Mouse (Mus musculus): Measurements from ENCODE around the gene Nav2.

Nav2 gene

DNA sequence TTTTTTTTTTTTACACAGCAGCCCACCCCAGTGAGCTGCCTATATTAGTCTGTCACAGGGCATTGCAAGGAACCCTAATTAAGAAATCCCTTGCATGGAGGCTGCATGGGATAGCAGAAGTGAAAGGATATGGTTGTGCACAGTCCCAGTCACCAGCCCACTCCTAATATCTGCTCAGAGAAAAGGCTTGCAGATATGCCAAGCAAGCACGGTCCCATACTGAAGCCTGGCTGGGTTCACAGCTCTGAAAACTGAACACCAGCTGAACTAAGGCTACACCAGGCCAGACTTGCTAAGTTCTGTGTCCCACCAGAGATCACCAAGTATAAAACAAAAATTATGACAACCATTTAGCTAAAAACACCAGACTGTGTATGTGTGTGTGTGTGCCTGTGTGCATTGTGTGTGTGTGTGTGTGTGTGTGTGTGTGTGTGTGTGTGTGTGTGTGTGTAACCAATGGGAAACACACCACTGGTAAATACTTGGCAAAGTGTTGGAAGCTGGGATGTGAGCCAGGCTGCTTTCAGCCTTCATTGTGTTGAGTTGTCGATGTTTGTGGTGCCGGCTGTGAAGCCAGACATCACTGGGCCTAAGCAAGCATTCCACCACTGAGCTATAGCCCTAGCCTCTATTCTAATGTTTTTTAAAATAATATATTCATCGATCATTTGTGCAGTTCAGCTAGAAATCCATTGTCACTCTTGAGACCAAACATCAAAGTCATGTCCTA lies 156.4 kb downstream of the Nav2 start:
- DNase-seq, result peak; percentile 30

DNA sequence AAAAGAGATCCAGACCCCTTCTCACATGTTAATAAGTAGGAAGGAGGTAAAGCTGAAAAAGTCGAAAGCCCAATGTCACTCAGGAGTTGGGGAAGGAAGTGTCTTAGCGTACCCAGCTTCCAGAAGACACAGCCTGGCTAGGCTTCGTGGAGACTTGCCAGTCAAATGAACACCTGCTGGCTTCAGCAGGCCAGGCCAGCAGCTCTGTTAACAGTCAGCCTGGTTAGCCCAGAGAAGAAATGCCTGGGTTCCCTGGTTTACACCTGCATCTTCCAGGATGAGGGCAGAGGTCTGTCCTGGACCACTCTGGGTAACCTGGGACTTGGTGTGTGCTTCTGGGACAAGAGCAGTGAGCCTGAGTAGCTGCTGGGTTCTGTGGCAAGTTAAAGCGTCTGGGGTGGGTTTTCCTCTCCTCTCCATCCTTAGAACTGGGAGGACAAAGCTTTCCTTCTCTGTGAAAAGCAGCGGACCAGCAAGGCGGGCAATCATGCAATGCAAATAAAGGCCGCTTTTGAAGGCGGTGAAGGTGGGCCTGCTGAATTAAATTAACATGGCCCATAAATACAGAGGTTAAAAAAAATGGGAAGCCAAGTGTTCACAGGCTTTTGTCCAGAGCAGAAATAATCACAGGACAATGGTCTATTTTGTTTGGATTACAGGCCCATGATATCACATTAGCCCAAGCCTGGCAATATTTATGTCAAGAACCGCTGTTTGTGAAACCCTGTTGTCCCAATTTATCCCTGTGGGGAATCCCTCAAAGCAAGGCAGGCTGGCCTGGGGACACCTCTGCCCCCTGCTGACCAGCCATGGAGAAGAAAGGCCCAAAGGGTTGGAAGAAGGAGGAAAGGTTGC lies 157.3 kb downstream of the Nav2 start:
- DNase-seq, result peak; percentile 56

DNA sequence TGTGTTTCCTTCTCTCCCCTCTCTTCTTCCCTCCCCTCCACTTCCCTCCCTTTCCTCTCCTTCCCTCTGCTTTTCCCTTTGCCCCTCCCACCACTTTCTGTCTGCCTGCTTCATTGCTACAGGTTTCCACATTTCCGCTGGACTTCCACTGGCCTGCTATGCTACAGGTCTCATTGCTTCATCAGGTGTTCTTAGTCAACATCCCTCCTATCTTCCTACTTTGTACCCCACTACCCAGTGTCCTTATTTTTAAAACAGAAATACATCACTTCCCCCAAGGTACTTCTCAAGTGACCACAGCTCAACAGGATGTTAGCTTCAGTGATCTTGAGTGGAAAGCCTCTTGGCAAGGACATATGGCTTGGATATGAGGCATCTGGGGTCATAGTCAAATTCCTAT lies 158.3 kb downstream of the Nav2 start:
- DNase-seq, result no peak

DNA sequence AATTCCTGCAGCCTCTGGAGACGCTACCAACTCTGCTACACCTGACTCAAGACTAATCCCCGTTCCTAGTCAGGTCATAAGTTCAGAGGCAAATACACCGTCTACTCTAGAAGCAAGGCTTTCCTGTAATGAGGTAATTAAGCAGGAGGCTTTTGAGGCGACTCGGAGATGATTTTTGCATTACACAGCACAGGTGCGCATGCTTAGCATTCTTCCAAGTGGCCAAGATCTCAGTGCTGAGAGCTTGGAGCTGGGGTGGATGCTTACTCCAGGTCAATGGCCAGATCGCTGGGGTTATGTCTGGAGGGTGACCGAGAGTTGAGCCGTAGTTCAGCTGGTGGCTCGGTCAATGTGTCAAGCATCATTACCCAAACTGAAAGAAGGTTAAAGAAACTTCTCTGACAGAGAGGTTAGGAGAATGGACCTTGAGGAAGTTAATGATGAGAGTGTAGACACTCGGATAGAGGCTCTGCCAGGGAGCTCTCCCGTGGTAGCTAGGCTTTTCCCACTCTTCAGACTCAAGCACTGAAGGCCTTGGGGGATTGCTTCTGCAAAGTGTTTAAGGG lies 161.0 kb downstream of the Nav2 start:
- DNase-seq, result no peak

DNA sequence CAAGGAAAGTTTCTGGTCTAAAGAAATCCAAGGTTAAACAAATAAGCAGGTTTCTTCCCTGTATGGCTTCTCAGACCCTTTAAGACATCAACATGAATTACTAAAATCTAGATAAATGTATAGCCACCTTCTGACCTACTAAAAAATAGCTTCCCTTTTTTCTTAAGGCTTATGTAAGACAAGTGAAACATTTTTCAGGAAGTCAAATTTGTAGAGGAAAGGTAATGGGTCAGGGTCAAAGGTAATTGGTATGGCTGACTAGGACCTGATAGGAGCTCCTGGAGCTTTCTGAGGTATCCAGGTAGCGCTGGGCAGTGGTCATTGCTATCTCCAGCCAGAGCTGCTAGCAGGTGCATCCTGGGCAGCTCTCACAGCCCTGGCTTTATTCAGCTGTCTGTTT lies 162.1 kb downstream of the Nav2 start:
- no peak for DNase-seq

DNA sequence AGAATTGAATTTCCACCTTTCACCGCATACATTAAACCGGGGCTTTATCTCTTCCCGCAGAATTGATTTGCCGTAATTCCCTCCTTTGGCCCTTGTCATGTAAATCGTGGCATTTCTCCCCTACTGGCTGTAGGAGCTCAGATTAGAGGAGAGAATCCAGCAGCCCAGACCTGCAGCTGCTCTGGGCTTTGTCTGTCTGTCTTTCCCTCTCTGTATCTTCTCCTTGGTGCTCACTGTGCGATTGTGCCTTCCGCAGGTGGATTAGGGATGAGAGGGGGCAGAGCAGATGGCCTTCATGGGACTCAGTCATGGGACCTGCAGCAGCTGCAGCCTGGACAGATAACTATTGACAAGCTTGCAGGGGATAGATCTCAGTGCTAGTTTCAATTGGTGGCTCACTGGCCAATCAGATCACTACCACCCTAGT lies 162.6 kb downstream of the Nav2 start:
- no peak for DNase-seq

DNA sequence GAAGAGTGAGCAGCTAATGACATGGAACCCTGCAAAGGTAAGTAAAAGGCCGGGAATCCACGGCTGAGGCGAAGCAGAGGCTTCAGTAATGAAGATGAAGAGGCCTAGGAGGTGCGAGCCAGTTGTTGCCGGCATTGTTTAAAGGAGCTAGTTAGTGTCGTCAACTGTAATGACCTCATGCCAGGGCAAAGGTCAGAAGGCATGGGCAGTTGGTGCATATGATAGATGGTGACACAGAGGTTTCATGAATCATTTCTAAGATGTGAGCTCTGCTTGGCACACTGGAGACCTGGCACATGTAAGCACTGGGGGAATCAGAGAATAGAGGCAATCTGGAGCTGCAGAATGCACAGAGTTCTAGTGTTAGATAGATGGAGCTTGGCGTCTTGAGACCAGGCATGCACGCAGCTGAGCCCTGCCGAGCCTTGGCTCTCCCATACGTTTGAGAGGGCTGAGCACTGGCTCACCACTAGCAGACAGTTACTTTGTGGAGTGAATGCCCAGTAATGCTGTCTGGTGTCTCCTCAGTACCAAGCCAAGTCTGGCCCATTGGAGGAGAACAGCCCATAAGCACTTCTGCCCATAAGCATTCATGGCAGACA lies 166.9 kb downstream of the Nav2 start:
- DNase-seq, result no peak

DNA sequence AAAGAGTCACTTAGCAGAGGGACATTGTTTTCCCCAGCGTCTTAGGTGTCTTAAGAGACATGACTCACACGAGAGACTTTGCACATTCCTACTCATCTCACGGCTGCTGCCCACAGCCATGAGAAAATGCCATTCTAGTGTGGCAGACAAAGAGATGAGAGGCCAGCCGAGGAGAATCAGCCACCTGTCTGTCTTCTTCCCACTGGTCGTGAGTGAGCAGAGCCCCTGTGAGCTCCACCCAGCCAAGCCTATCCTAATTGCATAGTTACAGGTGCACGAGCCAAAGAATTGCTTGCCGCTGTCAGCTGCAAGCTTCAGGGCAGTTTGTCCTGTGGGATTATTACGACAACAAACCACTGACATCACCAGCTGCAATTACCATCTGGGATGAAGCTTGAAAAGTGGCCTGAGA lies 167.8 kb downstream of the Nav2 start:
- DNase-seq, result no peak

DNA sequence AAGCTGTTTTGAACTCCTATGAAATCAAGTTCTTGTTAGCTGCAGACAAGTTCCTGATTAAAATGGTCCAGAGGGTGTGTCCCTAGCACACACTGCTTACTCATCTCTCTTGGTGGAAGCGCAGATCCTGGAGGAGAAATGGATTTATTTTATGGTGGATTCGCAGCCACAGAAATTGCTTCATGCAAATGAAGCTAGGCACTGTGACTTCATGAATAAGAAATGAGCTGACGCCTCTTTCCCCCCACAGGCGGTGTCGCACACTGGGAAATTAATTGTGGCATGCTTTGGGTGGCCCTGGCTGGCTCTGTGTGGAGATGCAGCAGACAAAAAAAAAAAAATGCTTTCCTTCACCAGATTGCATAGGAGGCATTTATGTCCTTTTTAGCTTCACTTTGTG lies 170.4 kb downstream of the Nav2 start:
- DNase-seq, result no peak

DNA sequence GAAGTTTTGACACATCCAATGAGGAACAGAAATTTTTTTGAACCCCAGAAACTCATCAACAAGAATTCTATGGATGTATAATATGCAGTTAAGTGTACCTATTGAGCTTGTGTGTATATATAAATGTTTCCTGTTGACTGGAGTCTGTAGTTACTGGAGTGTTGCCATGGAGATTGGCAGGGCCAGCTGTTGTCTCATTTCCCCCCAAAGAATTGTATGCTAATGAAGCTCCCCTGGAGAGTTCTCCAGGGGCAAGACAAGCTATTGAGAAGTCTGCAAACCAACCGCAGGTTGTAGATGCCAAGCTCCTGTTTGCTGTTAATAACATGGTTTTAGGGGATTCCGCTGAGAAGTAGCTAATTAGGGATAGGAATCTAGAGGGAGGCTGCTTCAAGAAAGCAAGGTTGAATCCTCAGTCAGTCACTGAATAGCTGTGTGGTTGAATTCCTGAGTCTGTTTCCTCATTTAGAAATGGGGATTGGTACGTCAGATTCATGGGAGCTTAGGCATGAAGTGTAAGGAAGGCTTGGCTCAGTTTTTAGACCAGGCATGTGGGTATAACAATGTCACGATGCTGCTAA lies 174.2 kb downstream of the Nav2 start:
- no peak for DNase-seq

DNA sequence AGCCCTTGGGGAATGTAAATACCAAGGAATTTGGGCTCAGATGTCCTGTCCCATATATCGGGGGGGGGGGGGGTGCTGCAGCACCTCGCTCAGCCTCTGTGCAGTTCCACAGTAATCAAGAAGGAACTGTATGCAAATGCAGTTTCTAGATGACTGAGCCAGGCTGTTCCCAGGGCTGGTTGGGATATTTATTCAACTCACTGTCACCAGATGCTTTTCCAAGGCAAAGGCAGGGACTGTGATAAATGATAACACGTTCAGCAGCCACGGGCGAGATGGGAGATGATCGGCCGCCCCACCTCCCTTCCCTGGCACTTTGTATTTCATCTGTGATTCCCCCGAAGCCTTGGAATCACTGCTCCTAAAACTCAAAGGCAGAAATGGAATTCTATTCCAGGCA lies 176.3 kb downstream of the Nav2 start:
- no peak for DNase-seq

DNA sequence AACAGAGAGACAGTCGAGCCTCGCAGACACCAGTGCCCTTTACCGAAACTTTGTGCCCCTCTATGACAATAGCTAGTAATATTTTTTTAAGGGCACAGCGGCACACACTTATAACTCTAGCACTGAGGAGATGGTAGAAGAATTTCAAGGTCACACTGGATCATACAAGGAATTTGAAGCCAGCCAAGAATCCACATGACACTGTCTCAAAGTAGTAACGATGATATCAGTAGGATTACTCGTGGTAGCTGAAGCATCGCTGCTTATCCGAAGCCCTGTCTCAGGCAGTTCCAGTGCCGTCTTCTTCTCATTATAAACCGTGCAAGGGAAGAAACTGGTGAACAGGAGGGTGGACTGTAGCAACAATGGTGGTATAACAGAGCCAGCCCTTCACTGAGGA lies 177.2 kb downstream of the Nav2 start:
- no peak for DNase-seq

DNA sequence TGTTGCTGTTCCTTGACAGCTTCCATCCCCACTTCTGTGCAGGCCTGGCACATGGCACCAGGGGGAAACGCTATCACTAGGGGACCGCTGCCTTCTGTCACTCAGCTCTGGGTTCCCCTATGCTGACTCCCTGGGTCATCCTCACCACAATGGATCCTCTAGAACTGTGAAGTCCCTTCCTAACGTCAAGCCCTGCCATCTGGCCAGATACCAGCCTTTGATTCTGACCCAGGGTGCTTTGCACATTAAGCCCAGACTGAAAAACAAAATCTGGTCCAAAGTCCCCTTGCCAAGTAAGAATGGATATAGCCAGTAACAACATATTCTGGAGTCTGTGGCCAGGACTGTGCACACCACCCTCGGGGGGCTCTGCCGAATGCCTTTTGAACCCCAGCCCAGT lies 178.6 kb downstream of the Nav2 start:
- DNase-seq, result no peak

DNA sequence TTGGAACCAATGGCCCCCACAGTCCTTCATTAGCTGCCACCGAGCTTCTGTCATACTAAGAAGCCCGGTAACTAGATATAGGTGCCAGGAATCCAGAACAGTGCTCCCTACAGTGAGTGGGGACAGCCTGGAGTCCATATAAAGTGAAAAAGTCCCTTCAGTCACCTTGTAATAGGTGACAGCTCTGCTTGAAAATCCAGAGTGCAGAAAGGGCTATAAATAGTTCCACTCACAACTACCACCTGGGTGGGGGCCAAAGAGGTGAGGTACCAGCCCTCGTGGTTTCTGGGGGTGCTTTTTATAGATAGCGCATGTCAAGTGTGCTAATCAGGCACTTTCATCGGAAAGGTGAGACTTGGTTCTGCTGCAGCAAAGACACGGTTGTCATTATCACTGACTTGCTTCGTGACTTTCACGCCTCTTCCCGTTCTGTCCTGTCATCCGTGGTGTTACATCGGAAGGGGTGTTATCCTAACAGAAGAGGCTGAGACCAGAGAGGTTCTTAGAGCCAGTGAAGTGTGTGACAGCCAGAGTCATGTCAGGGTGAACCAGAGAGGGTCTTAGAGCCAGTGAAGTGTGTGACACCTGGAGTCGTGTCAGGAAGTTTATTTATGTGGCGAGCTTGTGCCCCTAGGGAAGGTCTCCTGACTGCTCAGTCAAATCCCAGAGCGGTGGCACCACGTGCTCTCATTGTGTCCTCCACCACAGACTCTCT lies 179.8 kb downstream of the Nav2 start:
- no peak for DNase-seq

DNA sequence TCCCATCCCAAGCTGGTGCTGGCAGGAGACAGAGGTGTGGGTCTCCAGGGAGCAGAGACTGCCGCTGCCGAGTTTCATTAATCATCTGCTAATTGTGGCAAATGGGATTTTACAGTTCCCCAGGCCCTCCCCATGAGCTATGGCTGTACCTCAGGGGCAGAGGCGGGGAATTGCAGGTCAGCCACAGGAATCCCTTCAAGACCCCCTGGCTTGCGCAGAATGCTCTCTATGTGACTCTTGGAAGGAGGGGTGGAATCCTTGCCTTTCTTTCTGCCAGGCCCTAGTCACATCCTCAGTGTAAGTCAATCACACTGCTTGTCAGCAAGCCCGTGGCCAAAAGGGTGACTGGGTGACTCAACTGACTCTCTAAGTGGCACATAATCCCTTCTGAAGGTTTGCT lies 182.9 kb downstream of the Nav2 start:
- no peak for DNase-seq

DNA sequence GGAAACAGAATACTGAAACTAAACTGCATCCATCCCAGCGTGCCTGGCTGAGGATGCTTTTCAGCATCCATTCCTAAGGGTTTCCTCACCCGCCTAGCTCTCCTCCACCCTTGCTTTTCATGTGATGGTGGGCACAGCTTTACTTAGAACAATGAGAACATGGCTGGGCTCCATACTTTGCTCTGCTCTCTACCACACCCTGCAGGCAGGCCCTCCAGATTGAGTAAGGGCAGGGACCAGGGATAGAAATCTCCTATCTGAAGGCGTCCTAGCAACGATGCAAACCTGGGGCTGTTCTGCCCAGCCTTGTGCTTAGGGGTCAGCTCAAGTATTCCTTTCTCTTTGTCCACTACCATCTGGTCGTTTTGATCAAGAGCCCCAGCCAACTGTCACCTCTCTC lies 183.4 kb downstream of the Nav2 start:
- no peak for DNase-seq

DNA sequence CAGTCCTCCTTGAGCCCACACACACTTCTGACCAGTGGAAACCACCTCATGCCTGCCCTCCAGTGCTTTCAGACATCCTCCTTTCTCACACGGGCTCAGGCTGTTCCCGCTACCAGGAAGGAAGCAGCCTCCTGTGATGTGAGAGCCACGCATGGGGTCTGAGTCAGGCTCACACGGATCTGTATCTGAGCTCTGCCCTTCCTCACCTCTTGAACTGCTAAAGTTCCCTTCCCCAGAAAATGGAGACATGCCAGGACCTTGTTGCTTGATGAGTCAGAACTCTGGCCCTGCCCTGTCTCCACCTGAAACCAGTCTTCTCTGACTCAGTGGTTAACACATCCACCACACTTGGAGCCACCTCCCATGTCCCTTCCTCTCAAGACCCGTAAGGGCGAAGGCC lies 185.1 kb downstream of the Nav2 start:
- no peak for DNase-seq

DNA sequence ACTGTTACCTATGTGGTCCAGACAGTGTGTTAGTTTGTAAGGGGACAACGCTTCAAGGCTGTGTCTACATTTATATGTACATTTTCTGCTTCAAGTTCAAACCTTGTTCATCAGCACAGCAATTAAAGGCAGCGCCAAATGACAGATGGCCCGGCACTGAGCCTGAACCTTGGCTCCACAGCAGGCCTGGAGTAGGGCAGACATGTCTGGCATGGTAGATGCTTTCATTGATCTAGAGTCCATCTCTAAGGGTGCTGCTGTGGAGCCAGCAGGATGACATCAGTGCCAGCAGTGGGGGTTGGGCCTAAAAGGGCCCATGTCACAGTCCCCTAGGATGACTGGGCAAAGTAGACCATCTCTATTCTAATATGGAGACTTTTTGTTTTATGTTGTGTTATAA lies 186.0 kb downstream of the Nav2 start:
- DNase-seq, result no peak

DNA sequence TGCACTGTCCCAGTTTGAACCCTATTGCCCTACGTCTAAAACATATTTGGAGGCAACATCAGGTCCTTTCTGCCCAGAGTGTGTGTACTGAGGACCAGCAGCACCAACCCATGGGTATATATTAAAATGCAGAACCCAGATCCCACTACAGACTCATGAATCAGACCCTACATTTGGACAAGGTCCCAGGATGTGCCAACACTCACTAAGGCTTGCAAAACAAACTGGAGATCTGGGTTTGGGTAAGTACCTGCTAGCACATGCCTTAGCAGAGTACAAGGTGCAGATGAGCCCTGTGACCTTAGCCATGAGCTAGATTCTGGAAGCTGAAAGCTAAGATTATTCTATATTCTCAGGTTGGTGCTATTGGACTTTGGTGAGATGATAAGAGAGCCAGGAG lies 192.8 kb downstream of the Nav2 start:
- DNase-seq, result no peak

DNA sequence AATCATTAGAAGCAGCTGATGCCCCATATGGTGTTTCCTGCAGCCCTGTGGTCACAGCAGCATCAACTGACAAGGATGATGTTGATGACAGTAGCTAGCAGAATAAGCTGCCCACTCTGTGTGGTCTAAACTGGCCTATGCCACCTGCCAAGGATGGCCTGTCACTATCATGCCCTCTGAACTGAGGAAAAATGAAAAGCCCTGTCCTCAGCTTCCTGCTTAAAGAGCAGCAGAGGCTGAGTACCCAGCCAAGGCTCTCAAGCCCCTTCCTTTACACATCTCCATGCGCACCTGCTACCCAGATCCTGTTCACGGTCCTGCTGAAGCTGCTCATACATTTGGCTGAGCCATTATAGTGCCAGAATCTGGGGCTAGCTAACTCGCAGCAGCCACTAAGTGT lies 193.7 kb downstream of the Nav2 start:
- no peak for DNase-seq

DNA sequence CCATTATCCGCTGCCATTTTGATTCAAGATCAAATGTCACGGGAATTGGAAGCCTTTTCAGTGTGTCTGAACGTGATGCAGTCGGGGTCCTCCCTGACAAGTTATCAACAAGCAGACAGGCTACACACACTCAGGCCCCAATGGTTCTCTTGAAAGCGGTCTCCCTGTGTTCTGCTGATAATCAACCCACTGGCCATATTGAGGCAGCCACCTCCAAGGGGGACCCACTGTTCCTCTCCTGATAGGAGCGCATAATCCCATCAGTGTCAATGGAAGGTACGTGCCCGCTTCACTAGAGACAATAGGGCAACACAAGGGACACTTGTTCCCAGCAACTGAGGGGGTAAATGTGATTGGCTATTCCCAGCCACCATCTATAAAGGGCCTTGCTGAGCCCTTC lies 195.9 kb downstream of the Nav2 start:
- DNase-seq, result no peak

DNA sequence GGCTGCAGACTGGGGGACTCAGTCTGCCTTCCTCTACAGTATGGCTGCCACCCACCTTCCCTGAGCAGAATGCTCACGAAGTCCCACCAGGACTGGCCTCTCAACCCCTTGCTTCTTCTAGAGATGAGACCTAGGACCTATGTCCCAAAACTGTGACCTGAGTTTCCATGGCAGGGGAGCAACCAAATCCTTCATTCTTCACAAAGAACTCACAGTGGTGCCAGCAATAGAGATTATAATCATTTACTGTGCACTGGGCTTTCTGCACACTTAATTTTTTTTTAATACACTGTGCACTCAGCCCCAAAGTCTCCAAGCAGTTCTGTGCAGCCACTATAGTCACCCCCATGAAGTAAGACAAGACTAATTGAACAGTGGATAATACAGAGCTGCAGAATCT lies 196.3 kb downstream of the Nav2 start:
- no peak for DNase-seq

DNA sequence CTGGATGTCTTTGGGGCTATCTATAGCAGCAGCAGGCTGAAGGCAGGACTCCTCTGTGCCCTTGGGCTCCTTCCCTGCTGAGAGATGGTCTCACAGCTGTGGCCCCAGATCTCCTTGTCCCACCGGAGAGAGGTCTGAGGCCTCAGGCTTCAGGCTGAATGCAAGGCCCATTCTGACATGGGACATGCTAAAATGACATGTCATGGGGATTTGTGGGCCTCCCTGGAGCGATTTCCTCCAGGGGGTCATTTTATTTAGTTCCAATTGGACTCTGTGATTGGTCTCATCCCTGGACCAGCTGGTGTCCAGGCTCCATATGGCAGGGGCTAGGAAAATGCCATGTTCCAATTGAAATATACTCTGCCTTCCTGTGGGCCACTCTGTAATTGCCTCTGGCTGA lies 197.0 kb downstream of the Nav2 start:
- no peak for DNase-seq

Measured in lung, postnatal 14 days (tissue).